In the genomic region with DNA sequence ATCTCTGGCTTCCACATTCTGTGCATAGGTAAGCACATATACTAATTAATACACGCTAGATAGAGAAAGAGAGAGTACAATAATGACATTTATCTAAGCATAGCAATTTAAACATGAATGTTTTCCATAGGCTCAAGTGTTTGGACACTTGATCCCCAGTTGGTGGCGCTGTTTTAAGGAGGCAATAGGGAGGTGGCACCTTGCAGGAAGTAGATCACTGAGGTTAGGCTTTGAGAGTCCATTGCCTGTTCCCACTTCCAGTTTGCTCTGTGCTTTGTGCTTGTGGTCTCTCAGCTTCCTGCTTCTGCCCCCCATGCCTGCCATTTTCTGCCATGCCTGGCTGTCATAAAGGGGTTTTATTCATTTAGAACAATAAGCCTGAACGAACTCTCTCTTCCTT, we compare ENCODE assay signal across 15 mouse cellular contexts.
DNase-seq lines count a peak whose midpoint lies in the region; ATAC-seq and TF ChIP-seq lines count a peak whose summit lies in the region.
"Had no signal": no experiment of that assay in that cellular context is flagged by ENCODE, and none has a peak within 500 bp of the region (broad histone marks: within the 10 kb centered on the region; RNA-seq: fewer than 3 reads in every experiment).

No protein-coding gene starts in this region.

- no peak for TF ChIP-seq EP300 in CH12.LX (IDR thresholded peaks at IDR 0.05; ENCODE audit: low read length)
- no peak for TF ChIP-seq EP300 in liver, postnatal 0 days (IDR thresholded peaks at IDR 0.05; ENCODE audit: low read depth)

- H3K27me3 ChIP-seq in hindbrain, postnatal 0 days (ENCODE audit: insufficient read depth, low read length) = no peaks in the 10 kb centered on the region
- H3K27me3 ChIP-seq in hindbrain, embryonic 11.5 days (ENCODE audit: control insufficient read depth, insufficient read depth, low read length) = no peaks in the 10 kb centered on the region
- no peaks in the 10 kb centered on the region for H3K27me3 ChIP-seq in CH12.LX (replicated peaks)
- no peaks in the 10 kb centered on the region for H3K27me3 ChIP-seq in liver, postnatal 0 days (ENCODE audit: insufficient read depth, low read length)
- H3K27me3 ChIP-seq: hindbrain, embryonic 12.5 days had no signal

- no peak overlapping the region for H3K27ac ChIP-seq in hindbrain, postnatal 0 days
- no peak overlapping the region for H3K27ac ChIP-seq in hindbrain, embryonic 11.5 days (ENCODE audit: low read depth, low read length)
- H3K27ac ChIP-seq in CH12.LX (ENCODE audit: insufficient read depth, low read depth) = no peak overlapping the region
- no peak overlapping the region for H3K27ac ChIP-seq in liver, postnatal 0 days (ENCODE audit: low read depth)
- H3K27ac ChIP-seq: hindbrain, embryonic 12.5 days had no signal

- TF ChIP-seq CTCF in hindbrain, postnatal 0 days (IDR thresholded peaks at IDR 0.05; ENCODE audit: low read depth) = peak; percentile 54
- peak; percentile 48 to 68; a peak in 3 of 4 replicates for TF ChIP-seq CTCF in CH12.LX (conservative IDR thresholded peaks at IDR 0.05 in 1 of 2, IDR thresholded peaks at IDR 0.05 in 1 of 2; ENCODE audit: low read depth in 2 of 2, low read length in 2 of 2)
- TF ChIP-seq CTCF in liver, postnatal 0 days (IDR thresholded peaks at IDR 0.05; ENCODE audit: low read depth) = peak; percentile 69

- H3K9me3 ChIP-seq in hindbrain, postnatal 0 days (ENCODE audit: low read length) = no peaks in the 10 kb centered on the region
- no peaks in the 10 kb centered on the region for H3K9me3 ChIP-seq in hindbrain, embryonic 11.5 days (ENCODE audit: control insufficient read depth, low read length)
- H3K9me3 ChIP-seq in CH12.LX (replicated peaks; ENCODE audit: low read length) = peaks cover 2% of the 10 kb centered on the region
- no peaks in the 10 kb centered on the region for H3K9me3 ChIP-seq in liver, postnatal 0 days (ENCODE audit: low read length)
- H3K9me3 ChIP-seq: hindbrain, embryonic 12.5 days had no signal

- no peak for TF ChIP-seq POLR2A in CH12.LX (IDR thresholded peaks at IDR 0.05; ENCODE audit: low read depth, low read length)

- H3K36me3 ChIP-seq in hindbrain, postnatal 0 days (ENCODE audit: insufficient read depth, low read length) = no peaks in the 10 kb centered on the region
- no peaks in the 10 kb centered on the region for H3K36me3 ChIP-seq in hindbrain, embryonic 11.5 days (ENCODE audit: control insufficient read depth, insufficient read depth, low read length)
- H3K36me3 ChIP-seq in CH12.LX (replicated peaks in 1 of 2; ENCODE audit: control insufficient read depth in 1 of 2, insufficient read depth in 1 of 2, low read length in 1 of 2) = no peaks in the 10 kb centered on the region
- no peaks in the 10 kb centered on the region for H3K36me3 ChIP-seq in liver, postnatal 0 days (replicated peaks; ENCODE audit: insufficient read depth, low read length)
- H3K36me3 ChIP-seq: hindbrain, embryonic 12.5 days had no signal

- no peak for ATAC-seq in hindbrain, postnatal 0 days
- no peak for ATAC-seq in hindbrain, embryonic 11.5 days (ENCODE audit: low FRiP score)
- ATAC-seq in liver, postnatal 0 days = no peak

- no peaks in the 10 kb centered on the region for H3K4me1 ChIP-seq in hindbrain, postnatal 0 days (ENCODE audit: insufficient read depth, low read length)
- H3K4me1 ChIP-seq in hindbrain, embryonic 11.5 days (replicated peaks; ENCODE audit: control insufficient read depth, insufficient read depth, low read length) = no peaks in the 10 kb centered on the region
- peaks cover 0 to 7% of the 10 kb centered on the region in 2 experiments; a peak in 1 of 4 replicates for H3K4me1 ChIP-seq in CH12.LX (ENCODE audit: control insufficient read depth in 1 of 2, insufficient read depth in 2 of 2)
- no peaks in the 10 kb centered on the region for H3K4me1 ChIP-seq in liver, postnatal 0 days (ENCODE audit: insufficient read depth)
- H3K4me1 ChIP-seq: hindbrain, embryonic 12.5 days had no signal

- peak; percentile 13 for DNase-seq in hindbrain, postnatal 0 days (ENCODE audit: low spot score)
- DNase-seq in hindbrain, embryonic 11.5 days (ENCODE audit: low spot score) = no peak
- DNase-seq in CH12.LX (ENCODE audit: extremely low read depth) (peak; percentile 50), R1 (ENCODE audit: low read depth, low spot score) (peak; percentile 47)
- DNase-seq in liver, postnatal 0 days = peak; percentile 18
- DNase-seq in heart, postnatal 36 days = no peak
- DNase-seq in adrenal gland, postnatal 25 days = no peak
- DNase-seq in lung, postnatal 10 days = no peak
- DNase-seq: adrenal gland, postnatal 10 days; gastrocnemius, postnatal 36 days; kidney, postnatal 14 days; lung, postnatal 4 days; right cerebral cortex, adult 18-20 months had no signal

- dilution Hi-C loops in CH12.LX (cut with MboI; ENCODE audit: extremely low pct_ligation_motif_present, extremely low pct_unique_long_range_greater_than_20kb, low sequenced_read_pairs) = no loop called here

- H3K9ac ChIP-seq in hindbrain, postnatal 0 days (replicated peaks; ENCODE audit: low read length) = no peak overlapping the region
- no peak overlapping the region for H3K9ac ChIP-seq in hindbrain, embryonic 11.5 days (ENCODE audit: low read depth, low read length)
- H3K9ac ChIP-seq in CH12.LX (ENCODE audit: insufficient read depth, low read depth) = no peak overlapping the region
- H3K9ac ChIP-seq in liver, postnatal 0 days (replicated peaks) = no peak overlapping the region
- H3K9ac ChIP-seq: hindbrain, embryonic 12.5 days had no signal

- 45% methylated on average over 3 of the region's 3 CpGs for WGBS in hindbrain, postnatal 0 days
- 65% methylated on average over 3 of the region's 3 CpGs for WGBS in hindbrain, embryonic 11.5 days
- 50% methylated on average over 3 of the region's 3 CpGs for WGBS in liver, postnatal 0 days (ENCODE audit: insufficient replicate concordance)

- intact Hi-C loops in heart, postnatal 36 days (cut with DNase I) = no loop called here

- peak; percentile 16 for TF ChIP-seq RAD21 in CH12.LX (IDR thresholded peaks at IDR 0.05; ENCODE audit: low read depth, low read length)

- in situ Hi-C loops in CH12.LX (cut with MboI; ENCODE audit: low pct_ligation_motif_present, low pct_unique_long_range_greater_than_20kb, low sequenced_read_pairs) = no loop called here

- no peaks in the 10 kb centered on the region for H3K79me2 ChIP-seq in CH12.LX (replicated peaks; ENCODE audit: control insufficient read depth, extremely low read depth, insufficient read depth, poor library complexity, severe bottlenecking)

- no peak overlapping the region for H3K4me2 ChIP-seq in hindbrain, postnatal 0 days (ENCODE audit: low read depth, low read length)
- H3K4me2 ChIP-seq in hindbrain, embryonic 11.5 days (replicated peaks; ENCODE audit: low read depth, low read length) = no peak overlapping the region
- H3K4me2 ChIP-seq in CH12.LX (ENCODE audit: insufficient read depth, low read depth, poor library complexity, severe bottlenecking) = no peak overlapping the region
- no peak overlapping the region for H3K4me2 ChIP-seq in liver, postnatal 0 days (ENCODE audit: low read depth, low read length)
- H3K4me2 ChIP-seq: hindbrain, embryonic 12.5 days had no signal

- no peak overlapping the region for H3K4me3 ChIP-seq in hindbrain, postnatal 0 days (ENCODE audit: low read length)
- H3K4me3 ChIP-seq in hindbrain, embryonic 11.5 days (ENCODE audit: low read depth, low read length) = no peak overlapping the region
- H3K4me3 ChIP-seq in CH12.LX (replicated peaks in 1 of 3; ENCODE audit: low read depth in 2 of 3, low read length in 2 of 3, poor library complexity in 1 of 3) = no peak overlapping the region
- H3K4me3 ChIP-seq in liver, postnatal 0 days (ENCODE audit: low read depth, low read length) = no peak overlapping the region
- H3K4me3 ChIP-seq: hindbrain, embryonic 12.5 days; myocyte had no signal

TF ChIP-seq in CH12.LX, 34 proteins besides CTCF, POLR2A, EP300 and RAD21:
- TF ChIP-seq ELF1 (IDR thresholded peaks at IDR 0.05; ENCODE audit: low read depth, low read length) (peak; percentile 46), ZMIZ1 (IDR thresholded peaks at IDR 0.05; ENCODE audit: low read depth, low read length) (no peak), SMC3 (IDR thresholded peaks at IDR 0.05; ENCODE audit: low read depth, low read length) (peak; percentile 34), NELFE (IDR thresholded peaks at IDR 0.05; ENCODE audit: low read depth, low read length) (no peak)
TF ChIP-seq in CH12.LX: peak in this region for 2.

Comparison
In these comparisons a context has a peak if more than half of its experiments do, and no peak if none do; other contexts are left out.
1. DNase-seq: peak in hindbrain, postnatal 0 days (single experiment), CH12.LX (single experiment), R1 (single experiment) and liver, postnatal 0 days (single experiment); none in hindbrain, embryonic 11.5 days (single experiment), heart, postnatal 36 days (0 of 2), adrenal gland, postnatal 25 days (single experiment) and lung, postnatal 10 days (single experiment).
2. Peak in every context shown above with its lines, with median percentiles within 50 percentile points of each other: CTCF ChIP-seq.